ENCODE assay signal across 27 mouse cellular contexts in the genomic region with DNA sequence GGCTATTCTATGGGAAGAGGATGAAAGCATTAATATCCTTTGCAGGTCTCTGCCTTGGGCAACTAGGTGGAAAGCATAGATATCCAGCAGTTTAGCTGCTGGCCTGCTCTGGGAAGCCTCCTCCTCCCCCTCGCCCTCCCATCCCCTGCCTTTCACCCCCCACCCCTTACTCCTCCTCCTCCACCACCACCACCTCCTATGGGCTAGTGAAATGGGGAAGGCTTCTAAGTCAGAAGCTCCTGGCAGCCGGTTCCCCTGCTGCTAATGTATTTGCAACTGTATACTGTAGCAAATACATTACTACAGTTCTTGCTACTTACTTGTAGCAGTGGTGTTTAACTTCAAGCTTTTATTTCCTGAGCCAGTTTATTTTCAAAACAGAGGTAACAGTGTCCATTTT.
"Had no signal": no experiment of that assay in that cellular context is flagged by ENCODE, and none has a peak within 500 bp of the region (broad histone marks: within the 10 kb centered on the region; RNA-seq: fewer than 3 reads in every experiment).

No protein-coding gene starts in this region.

- H3K27ac ChIP-seq: gastrocnemius, adult 2 months; heart, adult 2 months; heart, embryonic 13.5 days; heart, embryonic 15.5 days; hindbrain, embryonic 10.5 days; hindbrain, embryonic 12.5 days; hindbrain, embryonic 14.5 days; kidney, embryonic 15.5 days; limb, embryonic 13.5 days; limb, embryonic 15.5 days; liver, embryonic 12.5 days; liver, embryonic 14.5 days had no signal

- H3K4me1 ChIP-seq: kidney, embryonic 15.5 days; limb, embryonic 15.5 days; liver, embryonic 12.5 days had no signal

- ATAC-seq: hindbrain, embryonic 16.5 days; intestine, embryonic 16.5 days; liver, embryonic 12.5 days had no signal

- H3K36me3 ChIP-seq: heart, embryonic 13.5 days; heart, embryonic 15.5 days; hindbrain, embryonic 10.5 days; hindbrain, embryonic 12.5 days; kidney, embryonic 15.5 days; limb, embryonic 13.5 days; limb, embryonic 15.5 days; liver, embryonic 12.5 days had no signal

- H3K4me3 ChIP-seq: gastrocnemius, adult 2 months; heart, adult 2 months; heart, embryonic 13.5 days; heart, embryonic 15.5 days; hindbrain, embryonic 10.5 days; hindbrain, embryonic 12.5 days; kidney, embryonic 15.5 days; limb, embryonic 13.5 days; limb, embryonic 15.5 days; liver, embryonic 12.5 days had no signal

- H3K9ac ChIP-seq: heart, embryonic 13.5 days; heart, embryonic 15.5 days; hindbrain, embryonic 12.5 days; hindbrain, embryonic 14.5 days; kidney, embryonic 15.5 days; limb, embryonic 13.5 days; limb, embryonic 15.5 days; liver, embryonic 12.5 days; liver, embryonic 14.5 days had no signal

- H3K27me3 ChIP-seq: heart, embryonic 13.5 days; heart, embryonic 15.5 days; kidney, embryonic 15.5 days; limb, embryonic 13.5 days; limb, embryonic 15.5 days; liver, embryonic 12.5 days had no signal

- H3K4me2 ChIP-seq: heart, embryonic 11.5 days; heart, embryonic 13.5 days; heart, embryonic 15.5 days; hindbrain, embryonic 12.5 days; hindbrain, embryonic 14.5 days; kidney, embryonic 15.5 days; limb, embryonic 13.5 days; limb, embryonic 15.5 days; liver, embryonic 12.5 days had no signal

- DNase-seq: gastrocnemius, adult 2 months; gastrocnemius, postnatal 10 days; gastrocnemius, postnatal 25 days; heart, adult 2 months; heart, postnatal 4 days; kidney, adult 11 months; kidney, adult 2 months; kidney, adult 9 months; kidney, postnatal 10 days; kidney, postnatal 25 days; kidney, postnatal 4 days; layer of hippocampus, adult 9-11 months; layer of hippocampus, postnatal 36 days; left cerebral cortex, postnatal 4 days had no signal

- H3K9me3 ChIP-seq: heart, embryonic 13.5 days; heart, embryonic 15.5 days; hindbrain, embryonic 10.5 days; hindbrain, embryonic 12.5 days; kidney, embryonic 15.5 days; limb, embryonic 13.5 days; limb, embryonic 15.5 days; liver, embryonic 12.5 days had no signal
